Mouse (Mus musculus): ENCODE measurements around the gene Atp1a2.

Gene Atp1a2

GRCm38 (mm10) chr1:172305153-172305552, 7.3 kb upstream of the Atp1a2 start:
- DNase-seq (ENCODE audit: low read depth), result no peak

DNA sequence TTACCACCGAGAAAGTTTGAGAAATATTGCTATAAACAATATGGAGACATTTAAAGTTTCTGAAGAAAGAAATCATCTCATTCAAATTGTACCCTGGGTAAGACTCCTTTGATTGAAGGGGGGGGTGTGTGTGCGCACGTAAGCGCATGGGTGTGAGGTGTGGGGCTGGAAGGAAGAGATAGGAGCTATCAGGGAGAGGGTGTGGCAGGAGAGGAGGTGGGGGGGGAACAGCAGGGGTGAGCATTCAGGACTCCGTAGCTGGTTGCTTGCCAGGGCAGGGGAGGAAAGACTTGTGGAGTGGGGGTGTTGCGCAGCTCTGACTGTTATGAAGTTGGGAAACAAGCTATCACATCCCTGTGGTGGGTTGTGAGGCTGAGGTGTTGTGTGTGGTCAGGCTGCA, 6.6 kb upstream of the Atp1a2 start:
- DNase-seq (ENCODE audit: low read depth), result no peak

DNA sequence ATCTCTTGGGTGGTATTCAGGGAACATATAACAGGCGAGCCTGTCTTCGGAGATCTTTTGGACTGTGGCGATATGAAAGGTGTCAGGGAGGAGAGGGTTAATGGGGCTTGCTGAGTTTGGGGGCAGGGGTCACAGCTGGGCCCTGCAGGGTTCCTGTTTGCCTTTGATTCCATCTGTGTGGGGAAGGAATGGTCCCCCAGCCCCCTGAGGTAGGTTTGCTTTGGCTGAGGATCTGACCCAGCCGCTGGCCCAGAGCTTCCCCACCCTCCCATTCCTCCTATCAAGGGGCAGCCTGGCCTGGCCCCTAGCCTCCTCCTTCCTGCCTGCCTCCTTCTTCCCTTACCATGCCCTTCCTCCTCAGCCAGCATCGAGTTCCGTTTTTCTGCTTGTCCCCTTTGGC, 5.0 kb upstream of the Atp1a2 start:
- DNase-seq (ENCODE audit: low read depth), result no peak

DNA sequence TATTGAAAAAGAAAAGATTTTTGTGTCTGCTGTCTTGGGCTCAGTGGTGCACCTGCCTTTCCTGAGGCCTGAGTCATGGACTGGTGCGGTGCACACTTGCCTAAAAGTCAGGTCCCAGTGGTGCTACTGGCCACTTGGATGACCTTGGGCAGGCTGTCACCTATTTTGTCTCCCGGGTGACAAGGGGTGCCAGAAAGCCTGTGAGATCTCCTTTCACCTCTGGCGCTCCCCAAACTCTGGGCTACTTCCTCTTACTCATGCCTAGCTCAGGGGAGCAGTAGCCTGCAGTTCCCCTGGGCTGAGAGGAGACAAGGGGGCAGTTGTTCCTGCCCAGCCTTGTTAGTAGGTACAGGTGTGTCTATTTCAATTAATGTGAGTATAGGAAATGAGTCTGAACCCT, 4.4 kb upstream of the Atp1a2 start:
- DNase-seq (ENCODE audit: low read depth), result no peak

DNA sequence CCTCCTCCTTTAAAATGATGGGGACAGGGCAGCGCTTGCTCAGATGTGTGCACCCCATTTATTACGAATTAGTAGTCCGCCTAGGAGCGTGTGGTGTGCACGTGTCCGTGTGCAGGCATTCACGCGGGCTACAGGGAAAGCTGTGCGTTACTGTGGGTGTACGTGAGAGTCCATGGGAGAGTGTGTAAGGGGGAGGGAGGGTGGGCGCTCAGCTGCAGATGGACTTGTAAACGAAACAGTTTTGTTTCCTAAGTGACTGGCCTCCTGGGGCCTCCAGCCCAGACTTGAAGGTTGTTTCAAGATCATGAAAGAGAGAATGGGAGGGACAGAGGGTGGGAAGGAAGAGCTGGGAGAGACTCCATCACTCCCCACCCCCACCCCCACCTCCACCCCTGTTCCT, 3.3 kb upstream of the Atp1a2 start:
- no peak for DNase-seq (ENCODE audit: low read depth)

DNA sequence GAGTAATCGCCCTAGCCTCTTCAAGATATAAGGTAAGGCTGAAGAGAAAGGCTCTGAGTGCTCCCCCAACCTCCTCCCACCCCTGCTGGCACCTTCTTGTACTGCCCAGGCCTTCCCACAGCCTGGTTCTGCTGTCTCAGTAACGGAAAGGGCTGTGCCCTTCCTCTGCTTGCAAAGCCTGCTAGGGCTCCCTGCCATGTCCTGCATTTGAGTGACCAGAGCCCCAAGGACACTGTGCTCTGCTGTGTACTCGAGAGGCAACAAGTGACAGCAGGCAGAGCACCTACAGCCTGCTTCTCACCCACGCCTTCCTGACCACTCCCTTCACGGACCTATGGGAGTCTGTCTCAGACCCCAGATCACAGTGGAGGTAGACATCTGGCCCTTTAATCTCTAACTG, 2.4 kb upstream of the Atp1a2 start:
- DNase-seq (ENCODE audit: low read depth), result no peak

- no peak for DNase-seq (ENCODE audit: low read depth)
Measured at GRCm38 (mm10) chr1:172299528-172299927, 1.7 kb upstream of the Atp1a2 start.

GRCm38 (mm10) chr1:172296816-172297510, 901 bp downstream of the Atp1a2 start:
- no peak for DNase-seq (ENCODE audit: low read depth)

- no peak for DNase-seq (ENCODE audit: low read depth)
Measured at GRCm38 (mm10) chr1:172295751-172296197, 2.1 kb downstream of the Atp1a2 start.

GRCm38 (mm10) chr1:172293449-172293848, 4.4 kb downstream of the Atp1a2 start:
- DNase-seq (ENCODE audit: low read depth), result no peak

DNA sequence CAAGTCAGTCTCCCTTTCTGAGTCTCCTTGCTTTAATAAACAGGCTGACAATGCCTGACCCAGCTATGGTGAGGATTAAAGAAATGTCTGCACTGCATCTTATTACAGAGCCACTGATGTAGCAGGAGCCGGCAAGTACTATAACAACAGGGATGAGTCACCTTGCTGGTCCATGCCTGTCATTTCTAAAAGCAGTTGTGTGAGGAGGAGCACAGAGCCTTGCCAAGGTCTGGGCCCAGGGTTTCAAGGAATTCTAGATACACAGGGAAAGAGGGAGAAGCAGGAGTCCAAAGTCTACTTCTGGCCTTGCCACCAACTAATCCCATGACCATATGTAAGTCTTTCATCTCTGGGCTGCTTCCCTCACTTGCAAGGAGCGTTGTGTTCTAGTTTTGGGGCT, 5.0 kb downstream of the Atp1a2 start:
- no peak for DNase-seq (ENCODE audit: low read depth)

DNA sequence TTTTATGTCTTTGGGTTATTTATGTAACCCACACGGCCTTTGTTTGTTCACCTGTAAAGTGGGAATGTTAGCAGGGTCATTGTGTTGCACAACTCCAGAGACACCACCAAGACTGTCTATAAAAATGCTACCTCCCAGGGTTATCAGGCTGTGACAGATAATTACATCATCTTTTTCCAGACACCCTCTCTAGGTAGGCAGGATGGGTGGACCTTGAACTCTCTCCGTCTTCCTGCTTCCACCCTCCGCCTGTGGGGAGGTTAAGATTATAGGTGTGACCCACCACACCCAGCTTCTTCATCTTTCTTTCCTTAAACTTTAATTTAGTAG, 8.3 kb downstream of the Atp1a2 start:
- DNase-seq (ENCODE audit: low read depth), result no peak

GRCm38 (mm10) chr1:172288900-172289616, 8.8 kb downstream of the Atp1a2 start:
- DNase-seq (ENCODE audit: low read depth), result no peak

GRCm38 (mm10) chr1:172286740-172287139, 11.1 kb downstream of the Atp1a2 start:
- no peak for DNase-seq (ENCODE audit: low read depth)

DNA sequence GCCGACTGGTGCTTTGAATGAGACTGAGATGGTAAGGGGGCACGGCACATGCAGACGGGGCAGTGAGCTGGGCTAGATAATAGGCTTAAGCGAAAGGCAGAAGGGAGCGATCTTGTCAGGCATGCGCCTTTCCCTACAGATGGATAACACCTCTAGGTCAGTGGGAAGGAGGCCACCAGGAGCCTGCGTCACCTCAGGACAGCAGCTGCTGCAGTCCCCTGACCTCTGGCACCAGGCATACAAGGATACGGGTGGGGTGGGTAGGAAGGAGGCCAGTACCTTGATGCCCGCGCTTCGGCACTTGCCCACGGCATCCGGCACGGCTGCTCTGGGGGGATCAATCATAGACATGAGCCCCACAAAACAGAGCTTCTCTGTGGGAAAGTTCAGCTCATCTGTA, 13.6 kb downstream of the Atp1a2 start:
- no peak for DNase-seq (ENCODE audit: low read depth)

DNA sequence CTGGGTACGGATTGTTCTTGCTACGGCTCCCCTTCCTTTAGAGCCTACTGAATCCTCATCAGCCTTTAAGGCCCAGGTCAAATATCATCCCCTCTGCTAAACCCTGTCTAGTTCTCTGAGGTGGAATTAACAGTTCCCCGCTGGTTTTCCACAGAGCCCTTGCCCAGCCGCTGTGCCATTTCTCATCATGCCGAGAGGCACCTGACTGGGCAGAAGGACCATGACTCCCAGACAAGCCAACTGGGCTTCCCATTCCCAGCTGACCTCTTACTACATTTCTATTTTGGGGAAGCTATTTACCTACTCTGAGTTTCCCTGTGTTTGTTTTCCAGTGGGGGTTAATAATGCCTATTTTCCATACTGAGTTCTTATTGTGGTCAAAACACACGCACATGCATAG, 14.8 kb downstream of the Atp1a2 start:
- DNase-seq (ENCODE audit: low read depth), result no peak

DNA sequence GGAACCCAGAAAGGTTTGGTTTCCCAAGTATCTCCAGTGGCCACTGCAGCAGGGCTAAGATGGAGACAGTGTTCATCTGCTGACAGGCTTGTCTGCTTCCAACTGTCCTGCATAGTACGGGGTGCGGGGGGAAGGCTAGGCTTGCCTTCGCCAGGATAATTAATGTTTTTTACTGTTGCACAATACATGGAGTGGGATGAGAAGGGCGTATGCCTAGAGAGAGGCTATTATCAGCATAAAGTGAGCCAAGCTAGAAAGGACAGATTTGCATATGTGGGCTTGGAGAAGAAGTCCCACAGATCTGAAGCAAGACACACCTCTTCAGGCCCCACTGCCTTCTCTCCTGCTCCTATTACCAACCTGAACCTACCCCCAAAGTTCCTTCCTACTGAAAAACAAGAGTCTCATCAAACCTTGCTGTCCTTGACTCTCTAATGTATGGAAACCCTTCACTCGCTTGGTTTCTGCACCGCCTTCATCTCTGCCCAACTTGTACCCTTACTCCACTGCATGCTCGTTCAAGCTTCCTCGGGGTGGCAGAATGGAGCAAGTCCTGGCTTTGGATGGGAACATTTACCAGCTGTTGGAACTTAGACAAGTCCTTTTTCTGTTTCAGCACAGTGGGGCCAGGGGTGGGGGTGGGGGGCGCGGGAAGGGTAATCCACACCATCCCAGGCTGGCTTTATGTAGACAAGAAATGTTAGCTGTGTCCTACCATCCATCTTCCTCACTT, 16.2 kb downstream of the Atp1a2 start:
- no peak for DNase-seq (ENCODE audit: low read depth)

DNA sequence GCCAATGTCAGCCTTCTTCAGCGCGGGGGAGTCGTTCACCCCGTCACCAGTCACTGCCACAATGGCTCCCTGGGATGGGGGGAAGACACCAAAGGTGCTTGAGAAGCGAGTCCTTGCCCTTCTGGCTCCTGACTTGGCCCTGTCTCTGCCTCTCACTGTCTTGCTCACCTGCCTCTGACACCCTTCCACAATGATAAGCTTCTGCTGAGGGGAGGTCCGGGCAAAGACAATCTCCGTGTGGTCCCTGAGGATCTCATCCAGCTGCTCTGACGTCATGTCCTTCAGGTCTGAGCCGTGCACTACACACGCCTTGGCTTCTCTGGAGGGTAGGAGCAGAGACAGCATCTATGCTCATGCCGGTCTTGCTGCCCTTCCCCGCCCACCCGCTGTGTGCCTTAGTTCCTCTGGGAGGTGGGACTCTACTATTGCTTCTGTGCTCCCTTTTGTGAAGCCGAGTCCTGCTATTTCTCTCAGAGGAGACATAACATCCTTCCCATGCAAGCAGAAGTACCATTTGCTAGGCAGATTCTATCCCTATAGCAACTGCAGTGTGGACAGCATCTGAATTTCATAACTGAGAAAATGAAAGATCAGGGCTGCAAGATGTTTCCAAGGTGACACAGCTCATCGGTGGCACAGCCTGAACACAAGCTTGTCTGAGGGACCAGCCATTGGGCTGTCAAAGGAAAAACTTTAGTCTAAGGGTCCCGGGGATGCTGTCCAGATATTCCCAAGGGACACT, 17.9 kb downstream of the Atp1a2 start:
- DNase-seq (ENCODE audit: low read depth), result no peak

DNA sequence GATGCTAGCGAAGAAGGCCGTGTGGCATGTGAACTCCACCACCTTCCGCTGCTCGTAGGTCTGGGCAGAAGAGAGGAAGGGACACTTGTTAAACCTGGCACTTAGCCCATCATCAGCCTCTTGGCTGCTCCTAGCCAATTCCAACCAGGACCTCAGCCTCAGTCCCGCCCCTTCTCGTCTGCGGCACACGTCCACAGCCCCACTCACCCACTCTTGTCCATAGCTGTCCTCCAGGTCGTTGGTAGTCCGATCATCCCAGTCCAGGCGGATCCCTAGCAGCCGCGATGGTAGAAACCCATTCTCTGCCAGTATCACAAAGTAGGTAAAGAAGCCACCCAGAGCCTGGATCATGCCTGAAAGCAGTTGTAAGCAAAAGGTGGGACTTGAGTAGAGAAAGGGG, 19.5 kb downstream of the Atp1a2 start:
- no peak for DNase-seq (ENCODE audit: low read depth)

GRCm38 (mm10) chr1:172277172-172277571, 20.7 kb downstream of the Atp1a2 start:
- DNase-seq (ENCODE audit: low read depth), result no peak

- DNase-seq (ENCODE audit: low read depth), result no peak
Measured at GRCm38 (mm10) chr1:172274547-172274946, 23.3 kb downstream of the Atp1a2 start.

- DNase-seq (ENCODE audit: low read depth), result no peak
Measured at GRCm38 (mm10) chr1:172274116-172274515, 23.7 kb downstream of the Atp1a2 start.

DNA sequence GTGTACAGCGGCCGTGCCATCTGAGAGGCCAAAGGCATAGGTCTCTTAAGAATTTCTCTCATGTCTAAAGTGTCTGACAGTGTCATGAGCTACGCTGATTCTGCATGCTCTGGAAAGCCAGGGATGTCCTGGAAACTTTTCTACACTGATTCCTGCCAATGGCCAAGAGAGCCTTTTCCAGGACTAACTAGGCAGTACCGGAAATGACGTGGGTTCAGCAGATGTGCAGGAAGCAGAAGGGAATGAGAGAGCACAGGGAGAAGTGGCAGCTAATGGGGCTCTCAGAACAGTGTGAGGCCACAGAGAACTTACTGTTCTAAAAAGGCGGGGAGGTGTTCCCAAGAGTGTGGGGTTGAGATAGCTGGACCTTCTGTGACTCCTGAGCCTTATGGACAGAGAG, 24.5 kb downstream of the Atp1a2 start:
- DNase-seq (ENCODE audit: low read depth), result no peak

All from c-Kit-positive CD71-positive TER-119-negative erythroid progenitor cells, embryonic 14.5 days (primary cell).